Mouse (Mus musculus) forebrain, embryonic 16.5 days (tissue): ENCODE data around the gene Cct8. TPM values are rescaled to one million over a fixed set of nuclear protein-coding genes. Genes with fewer than 3 reads are reported as not detected.

ENCODE experiments used
- ATAC-seq: fragments of 200-750 bp; cut with Nextera tagmentation; 2 replicates; pipeline ENCODE4 v1.8.0; 2017; ENCODE audit warnings: mild to moderate bottlenecking, moderate library complexity
- H3K27ac ChIP-seq: fragments of 300-500 bp; sonication (generic); 2 replicates; pipeline ENCODE4 v1.5.1; 2014; ENCODE audit warnings: low read length, control low read depth
- H3K27me3 ChIP-seq: fragments of 300-500 bp; sonication (generic); replicated peaks from 2 replicates; pipeline ENCODE4 v1.6.1; 2014; ENCODE audit warnings: low read length; ENCODE audit not compliant: control insufficient read depth, insufficient read depth
- H3K36me3 ChIP-seq: fragments of 300-500 bp; sonication (generic); 2 replicates; pipeline ENCODE4 v1.6.1; 2014; ENCODE audit not compliant: control insufficient read depth, insufficient read depth
- H3K4me1 ChIP-seq: fragments of 300-500 bp; sonication (generic); replicated peaks from 2 replicates; pipeline ENCODE4 v1.6.1; 2014; ENCODE audit warnings: low read length; ENCODE audit not compliant: control insufficient read depth, insufficient read depth
- H3K4me2 ChIP-seq: fragments of 300-500 bp; sonication (generic); 2 replicates; pipeline ENCODE4 v1.6.1; 2014; ENCODE audit warnings: mild to moderate bottlenecking, low read length, control low read depth
- H3K4me3 ChIP-seq: fragments of 300-500 bp; sonication (generic); replicated peaks from 2 replicates; pipeline ENCODE4 v1.5.1; 2014; ENCODE audit warnings: mild to moderate bottlenecking, low read length, control low read depth
- H3K9ac ChIP-seq: fragments of 300-500 bp; sonication (generic); replicated peaks from 2 replicates; pipeline ENCODE4 v1.6.1; 2014; ENCODE audit warnings: low read depth, low read length, control low read depth
- H3K9me3 ChIP-seq: fragments of 300-500 bp; sonication (generic); 2 replicates; pipeline ENCODE4 v1.6.1; 2016; ENCODE audit warnings: low read length; ENCODE audit not compliant: control insufficient read depth
- WGBS: fragments of 180-500 bp; shearing (Covaris S2); extraction: QIAGEN DNeasy Blood & Tissue Kit; methylation state at CpG from one replicate; pipeline ENCODE4 v1.1.7; 2014; 5-methylcytosine and 5-hydroxymethylcytosine counted together
- polyA plus RNA-seq: library from polyadenylated mRNA; unstranded; fragments of >200 nt; fragmentation: Nextera tagmentation; extraction: Ambion mirVana; gene quantifications from 2 replicates; pipeline ENCODE4 v1.2.1, GENCODE M21; 2015

The Cct8 gene
- polyA plus RNA-seq, 1 experiment from 2014 or later, result 450 TPM

DNA sequence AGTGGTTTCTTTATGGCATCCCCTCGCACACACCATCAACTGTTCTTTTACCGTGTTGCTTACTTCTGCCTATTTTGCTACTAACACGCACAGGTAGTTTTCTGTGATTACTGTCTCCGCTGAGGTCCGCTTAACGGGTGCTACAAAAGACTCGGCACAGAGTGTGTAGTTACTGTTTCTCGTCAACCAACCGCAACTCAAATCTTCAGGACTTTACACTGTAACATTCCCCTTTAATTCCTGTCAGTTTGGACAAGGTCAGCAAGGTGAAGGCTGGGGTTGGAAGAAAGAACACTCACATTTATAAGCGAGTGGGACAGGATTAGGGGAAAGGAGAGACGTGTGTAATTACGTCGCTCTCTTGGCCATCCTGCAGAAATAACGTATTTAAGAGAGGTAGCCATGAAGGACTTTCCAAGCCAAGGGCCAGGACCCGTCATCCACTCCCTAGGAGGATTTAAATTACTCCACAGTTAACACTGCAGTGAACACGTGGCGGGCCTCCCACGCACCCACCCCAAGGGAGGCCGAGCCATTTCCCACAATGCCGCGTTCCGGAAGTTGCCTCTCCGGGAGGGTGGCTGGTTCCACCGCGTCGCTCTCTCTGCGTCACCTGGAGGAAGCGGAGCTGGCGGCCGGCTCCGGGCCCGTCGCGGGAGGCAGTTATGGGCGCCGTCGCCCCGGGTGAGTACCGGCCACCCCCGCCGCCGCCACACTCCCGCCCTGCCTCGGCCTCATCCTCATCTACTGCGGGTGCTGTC lies 41.1 kb downstream of the Cct8 start, which contains the start of gene Usp16:
Gene Usp16 (plus strand): TSS at position 285 of the 761 bp plus-strand sequence.
- Histone ChIP-seq H3K9me3 (no peaks in the 10 kb centered on the region), H3K9ac (peak within 1 kb of the TSS; percentile 75), H3K27ac (peak within 1 kb of the TSS; percentile 68), H3K4me1 (peaks cover 16% of the 10 kb centered on the region), H3K27me3 (no peaks in the 10 kb centered on the region; the same call in 1 of the 2 replicates), H3K36me3 (no peaks in the 10 kb centered on the region), H3K4me2 (peak within 1 kb of the TSS; percentile 95), H3K4me3 (peak within 1 kb of the TSS; percentile 96)
- peak; percentile 99 for ATAC-seq
- 9% methylated on average over 45 of the region's 45 CpGs for WGBS

DNA sequence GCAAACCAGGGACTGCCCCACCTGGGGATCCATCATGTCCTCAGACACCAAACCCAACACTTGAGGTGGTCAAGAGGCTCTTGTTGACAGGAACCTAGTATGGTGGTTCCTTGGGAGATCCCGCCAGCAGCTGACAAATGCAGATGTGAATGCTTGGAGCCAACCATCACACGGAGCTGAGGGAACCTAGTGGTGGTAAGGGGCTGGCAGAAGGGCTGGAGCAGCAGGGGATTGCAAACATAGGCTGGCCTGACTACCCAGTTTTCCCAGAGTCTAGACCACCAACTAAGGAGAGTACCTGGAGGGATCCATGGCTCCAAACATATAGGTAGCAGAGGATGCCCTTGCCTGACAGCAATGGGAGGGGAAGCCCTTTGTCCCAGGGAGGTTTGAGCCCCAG lies 42.4 kb downstream of the Cct8 start:
- ATAC-seq, result no peak
- Histone ChIP-seq H3K36me3 (no peaks in the 10 kb centered on the region), H3K9me3 (no peaks in the 10 kb centered on the region), H3K4me2 (no peak overlapping the region), H3K4me1 (peaks cover 16% of the 10 kb centered on the region), H3K4me3 (no peak overlapping the region), H3K27ac (no peak overlapping the region), H3K9ac (no peak overlapping the region), H3K27me3 (no peaks in the 10 kb centered on the region; the same call in 1 of the 2 replicates)
- WGBS, result 94% methylated on average over 2 of the region's 2 CpGs

GRCm38 (mm10) chr16:87445528-87445927 lies 50.1 kb downstream of the Cct8 start:
- no peak overlapping the region for H3K27ac ChIP-seq
- ATAC-seq, result no peak
- H3K27me3 ChIP-seq, result no peaks in the 10 kb centered on the region
- no peak overlapping the region for H3K4me3 ChIP-seq
- 95% methylated on average over 3 of the region's 3 CpGs for WGBS
- H3K4me1 ChIP-seq, result peaks cover 9% of the 10 kb centered on the region
- no peaks in the 10 kb centered on the region for H3K36me3 ChIP-seq
- no peaks in the 10 kb centered on the region for H3K9me3 ChIP-seq
- no peak overlapping the region for H3K9ac ChIP-seq
- H3K4me2 ChIP-seq, result no peak overlapping the region

GRCm38 (mm10) chr16:87445110-87445509 lies 50.6 kb downstream of the Cct8 start:
- Histone ChIP-seq H3K9ac (no peak overlapping the region), H3K27ac (no peak overlapping the region), H3K27me3 (no peaks in the 10 kb centered on the region), H3K4me3 (no peak overlapping the region), H3K36me3 (no peaks in the 10 kb centered on the region), H3K4me1 (peaks cover 9% of the 10 kb centered on the region), H3K9me3 (no peaks in the 10 kb centered on the region), H3K4me2 (no peak overlapping the region)
- no peak for ATAC-seq

DNA sequence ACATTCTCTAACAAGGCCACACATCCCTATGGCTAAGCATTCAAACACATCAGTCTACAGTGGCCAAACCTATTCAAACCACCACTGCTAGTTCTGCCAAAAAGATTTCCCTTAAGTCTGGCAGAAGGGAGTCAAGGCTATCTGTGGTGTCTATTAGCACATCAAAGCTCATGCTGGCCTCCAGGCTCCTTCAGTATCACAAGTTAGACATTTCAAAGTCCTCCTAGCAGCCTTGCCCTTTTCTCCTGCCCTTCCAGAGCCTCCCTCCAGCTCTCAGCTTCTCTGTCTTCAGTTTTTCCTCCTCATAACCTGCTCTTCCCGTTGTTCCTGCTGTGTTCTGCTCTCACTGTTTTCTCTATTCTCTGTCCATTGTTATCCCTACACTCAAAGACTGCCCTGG lies 51.6 kb downstream of the Cct8 start:
- Histone ChIP-seq H3K4me1 (peaks cover 14% of the 10 kb centered on the region), H3K4me3 (no peak overlapping the region), H3K27ac (no peak overlapping the region), H3K27me3 (no peaks in the 10 kb centered on the region), H3K36me3 (no peaks in the 10 kb centered on the region), H3K4me2 (no peak overlapping the region), H3K9me3 (no peaks in the 10 kb centered on the region), H3K9ac (no peak overlapping the region)
- no peak for ATAC-seq
- 62% methylated on average over 1 of the region's 1 CpGs for WGBS

- Histone ChIP-seq H3K4me3 (no peak overlapping the region), H3K27ac (no peak overlapping the region), H3K4me1 (peaks cover 14% of the 10 kb centered on the region), H3K27me3 (no peaks in the 10 kb centered on the region), H3K9me3 (no peaks in the 10 kb centered on the region), H3K9ac (no peak overlapping the region), H3K36me3 (no peaks in the 10 kb centered on the region), H3K4me2 (no peak overlapping the region)
- ATAC-seq, result no peak
These were observed 52.4 kb downstream of the Cct8 start for GRCm38 (mm10) chr16:87443245-87443644.

DNA sequence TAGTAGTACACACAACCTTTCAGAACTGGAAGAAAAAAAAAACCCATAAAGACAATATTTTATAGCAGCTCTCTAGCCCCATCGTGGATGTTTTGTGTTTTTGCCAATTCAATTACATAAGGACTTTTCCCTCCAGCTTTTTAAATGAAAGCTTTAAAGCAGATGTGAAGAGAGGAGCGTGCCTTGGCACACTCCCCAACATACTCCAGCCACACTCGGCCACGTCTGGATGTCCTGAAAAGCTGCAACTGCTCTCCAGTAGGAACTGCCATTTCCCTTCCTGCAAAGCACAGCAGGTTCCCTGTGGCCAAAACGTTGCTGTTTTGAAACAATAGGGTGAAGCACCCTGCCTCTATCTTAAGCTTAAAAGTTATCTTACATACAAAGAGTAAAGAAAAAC lies 53.4 kb downstream of the Cct8 start:
- no peak overlapping the region for H3K27ac ChIP-seq
- no peaks in the 10 kb centered on the region for H3K27me3 ChIP-seq
- peaks cover 14% of the 10 kb centered on the region for H3K4me1 ChIP-seq
- H3K9me3 ChIP-seq, result no peaks in the 10 kb centered on the region
- no peak overlapping the region for H3K9ac ChIP-seq
- H3K4me2 ChIP-seq, result no peak overlapping the region
- no peak overlapping the region for H3K4me3 ChIP-seq
- H3K36me3 ChIP-seq, result no peaks in the 10 kb centered on the region
- no peak for ATAC-seq
- 57% methylated on average over 5 of the region's 5 CpGs for WGBS

DNA sequence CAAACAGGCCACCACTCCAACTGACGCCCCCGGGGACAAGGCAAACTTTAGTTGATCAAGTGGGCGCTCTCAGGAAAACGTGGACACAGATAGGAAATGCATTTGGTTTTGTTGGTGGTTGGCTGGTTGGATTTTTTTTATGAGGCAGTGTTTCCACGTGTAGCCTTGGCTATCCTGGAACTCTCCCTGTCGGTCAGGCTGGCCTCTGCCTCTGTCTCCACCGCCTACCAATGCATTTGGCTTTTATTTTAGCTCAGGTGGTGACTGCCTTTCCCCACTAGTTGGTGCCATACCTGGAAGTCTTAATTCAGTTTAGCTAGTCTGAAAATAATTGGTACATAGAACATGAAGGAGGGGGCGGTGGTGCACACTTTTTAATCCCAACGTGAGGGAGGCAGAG lies 54.6 kb downstream of the Cct8 start:
- H3K9me3 ChIP-seq, result no peaks in the 10 kb centered on the region
- peak overlapping the region; percentile 86 for H3K9ac ChIP-seq
- no peak for ATAC-seq
- 21% methylated on average over 9 of the region's 9 CpGs for WGBS
- no peaks in the 10 kb centered on the region for H3K27me3 ChIP-seq
- no peaks in the 10 kb centered on the region for H3K36me3 ChIP-seq
- H3K4me1 ChIP-seq, result peaks cover 14% of the 10 kb centered on the region
- peak overlapping the region; percentile 64 for H3K4me2 ChIP-seq
- H3K4me3 ChIP-seq, result peak overlapping the region; percentile 85
- no peak overlapping the region for H3K27ac ChIP-seq

GRCm38 (mm10) chr16:87440184-87440686 lies 55.4 kb downstream of the Cct8 start, which contains the start of gene Rwdd2b:
Rwdd2b (minus strand) TSS chr16:87440573.
- no peaks in the 10 kb centered on the region for H3K27me3 ChIP-seq
- WGBS, result under 1% methylated on average over 38 of the region's 38 CpGs

More at GRCm38 (mm10) chr16:87440184-87440686, 55.4 kb downstream of the Cct8 start, which contains the start of gene Rwdd2b:
- peak; percentile 98 for ATAC-seq
- Histone ChIP-seq H3K4me1 (peaks cover 14% of the 10 kb centered on the region), H3K4me2 (peak within 1 kb of the TSS; percentile 70), H3K36me3 (no peaks in the 10 kb centered on the region), H3K27ac (peak within 1 kb of the TSS; percentile 95), H3K9me3 (no peaks in the 10 kb centered on the region), H3K4me3 (peak within 1 kb of the TSS; percentile 85), H3K9ac (peak within 1 kb of the TSS; percentile 86)
